Mouse (Mus musculus): ENCODE results near the gene Rnaseh2b.

DNA sequence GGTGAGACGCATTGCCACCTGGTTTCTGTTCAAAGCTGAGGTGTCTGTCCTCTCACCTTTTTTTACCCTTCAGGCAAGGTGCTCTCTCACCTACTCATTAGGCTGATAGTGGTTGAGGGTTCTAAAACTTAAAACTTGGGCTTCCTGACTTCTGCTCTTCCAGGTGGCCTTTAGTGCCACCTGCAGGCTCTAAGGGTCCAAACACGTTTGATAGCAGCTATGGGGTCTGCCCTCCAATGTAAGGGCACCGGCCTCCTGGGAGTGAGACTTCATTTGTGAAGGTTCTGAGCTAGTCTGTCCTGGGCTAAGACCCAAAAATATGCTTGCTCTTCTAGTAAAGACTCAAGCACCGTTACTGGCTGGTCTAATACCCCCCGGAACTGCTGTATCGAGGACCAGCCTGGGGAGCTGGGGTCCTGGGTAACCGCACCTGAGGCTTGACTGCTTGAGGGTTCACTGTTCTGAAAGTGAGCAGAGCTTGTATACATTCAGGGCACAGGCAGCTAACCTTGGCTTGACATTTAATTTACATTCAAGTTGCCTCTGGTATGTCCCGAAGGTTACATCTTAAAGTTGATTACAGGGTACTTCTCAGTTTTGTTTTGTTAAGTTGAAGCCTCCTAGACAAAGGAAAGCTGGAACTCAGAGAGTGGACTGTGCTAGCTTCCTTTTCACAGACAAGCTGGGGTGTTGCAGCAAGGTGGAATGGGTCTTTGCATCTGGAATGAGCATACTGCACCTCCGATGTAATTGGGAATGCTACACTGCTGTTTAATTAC, 41.7 kb downstream of the Rnaseh2b start:
- no peak for TF ChIP-seq CTCF (IDR thresholded peaks at IDR 0.05; ENCODE audit: borderline replicate concordance, control insufficient read depth, extremely low read depth, insufficient read depth, low read length, poor library complexity)
- TF ChIP-seq POLR2A (IDR thresholded peaks at IDR 0.05; ENCODE audit: control insufficient read depth, extremely low read depth, insufficient read depth, low read length, poor library complexity), result no peak
